Mouse (Mus musculus): ENCODE measurements around the gene Arhgdia.
"Not testable (repeated sequence)": the region's sequence is repeated elsewhere in the genome, so short reads cannot be mapped to it uniquely, and the experiment has no call there.

The Arhgdia gene

GRCm38 (mm10) chr11:120578024-120578693, 3.3 kb downstream of the Arhgdia start:
- peak; percentile 56 for DNase-seq

- DNase-seq, result peak; percentile 47
Measured at GRCm38 (mm10) chr11:120577211-120578023, 4.0 kb downstream of the Arhgdia start.

DNA sequence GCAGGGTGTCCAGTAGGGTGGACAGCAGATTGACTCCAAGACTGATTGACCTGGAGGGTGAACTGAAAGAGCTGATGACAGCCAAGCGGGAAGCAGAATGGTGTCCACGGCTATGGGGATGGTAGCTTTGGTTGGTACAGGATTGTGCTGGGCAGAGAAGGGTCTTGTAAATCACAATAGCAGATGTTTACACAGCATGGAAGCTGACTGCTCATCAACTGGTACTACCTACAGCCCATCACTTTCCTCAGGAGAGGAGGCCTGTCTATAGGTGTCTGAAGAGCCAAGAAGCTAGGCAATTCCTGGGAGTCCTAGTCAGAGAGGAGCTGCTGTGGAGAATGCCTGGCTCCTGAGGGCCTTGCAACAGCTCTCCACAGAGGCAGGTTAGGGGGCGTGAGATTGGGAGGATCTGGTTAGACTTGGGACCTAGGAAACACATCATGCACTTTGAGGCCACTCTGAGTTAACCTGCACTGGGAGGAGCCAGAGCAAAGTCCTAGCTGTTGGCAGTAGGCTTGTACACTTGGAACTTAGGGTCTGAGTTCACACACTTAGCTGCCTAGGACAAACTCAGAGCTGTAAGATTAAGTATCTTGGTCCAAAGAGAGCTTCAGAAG, 5.0 kb downstream of the Arhgdia start:
- DNase-seq, result no peak

GRCm38 (mm10) chr11:120575940-120576339, 5.5 kb downstream of the Arhgdia start:
- no peak for DNase-seq

GRCm38 (mm10) chr11:120575046-120575445, 6.4 kb downstream of the Arhgdia start:
- DNase-seq, result no peak

- DNase-seq, result no peak
Measured at GRCm38 (mm10) chr11:120574278-120574600, 7.2 kb downstream of the Arhgdia start.

DNA sequence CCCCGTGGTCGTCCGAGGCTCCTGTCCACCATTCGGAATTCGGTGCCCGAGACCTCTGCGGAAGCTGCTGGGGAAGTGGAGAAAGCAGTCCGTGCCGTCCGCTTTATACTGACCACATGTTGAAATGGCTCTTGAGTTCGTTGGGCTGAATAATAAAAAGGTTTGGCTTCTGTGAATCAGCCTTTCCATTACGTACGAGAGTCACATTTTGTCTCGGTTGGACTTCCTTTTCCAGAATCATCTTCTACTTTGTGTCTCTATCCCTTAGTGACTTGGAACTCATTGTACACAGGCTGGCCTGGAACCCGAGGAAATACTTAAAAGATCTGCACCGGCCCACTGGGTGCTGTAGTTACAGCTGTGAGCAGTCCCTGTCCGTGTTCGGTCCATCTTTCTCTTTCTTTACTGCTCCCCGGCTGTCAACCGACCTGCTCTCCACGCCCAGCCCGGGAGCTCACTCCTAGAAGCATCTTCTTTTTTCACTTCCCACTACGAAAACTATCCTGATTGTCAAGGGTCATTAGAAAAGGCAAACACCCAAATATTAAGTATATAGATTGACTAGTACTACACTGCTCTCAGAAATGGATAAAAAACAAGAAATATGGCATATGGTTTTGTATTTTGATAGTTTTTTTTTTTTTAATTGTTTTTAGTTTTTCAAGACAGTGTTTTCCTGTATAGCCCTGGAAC, 7.7 kb downstream of the Arhgdia start:
- no peak for DNase-seq

DNA sequence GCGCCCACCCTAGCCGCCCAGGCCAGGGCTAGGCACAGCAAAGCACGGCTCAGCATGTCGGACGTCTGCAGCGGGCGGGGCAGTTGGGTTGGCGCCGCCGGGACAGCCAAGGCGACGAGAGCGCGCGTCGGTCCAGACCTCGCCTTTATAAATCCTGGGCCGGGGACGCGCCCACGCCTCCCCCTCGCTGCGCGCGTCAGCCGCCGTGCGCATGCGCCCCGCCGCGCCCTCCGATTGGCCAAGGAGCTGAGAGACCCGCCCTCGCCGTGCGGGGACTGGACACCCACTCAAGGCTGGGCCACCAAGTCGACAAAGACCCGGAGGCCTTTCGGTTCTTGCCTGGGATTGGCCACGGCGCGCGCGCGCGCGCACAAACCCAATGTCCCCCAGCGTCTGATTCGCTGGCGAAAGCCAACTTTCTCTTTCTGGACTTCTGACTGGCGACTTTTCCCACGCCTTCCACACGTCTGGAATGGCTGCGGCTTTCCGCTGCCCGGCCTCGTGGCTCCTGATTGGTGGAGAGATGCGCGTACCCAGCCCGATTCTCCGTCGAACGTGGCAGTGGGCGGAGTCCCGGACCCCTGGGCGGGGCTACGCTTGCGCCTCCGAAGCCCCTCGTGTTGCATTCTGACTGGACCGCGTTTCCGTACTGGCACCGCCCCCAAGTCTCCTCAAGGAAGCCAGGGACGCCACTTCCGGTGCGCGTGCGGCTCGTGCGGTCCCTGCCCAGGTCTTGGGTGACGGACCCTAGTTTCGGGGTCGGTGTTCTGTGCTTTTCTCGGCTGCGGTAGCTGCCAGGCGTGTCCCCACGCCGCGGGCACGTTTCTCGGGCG, 8.5 kb downstream of the Arhgdia start, which contains the start of gene P4hb:
P4hb (minus strand) TSS at position 502 of the 833 bp plus-strand sequence.
- DNase-seq, result peak; percentile 100

DNA sequence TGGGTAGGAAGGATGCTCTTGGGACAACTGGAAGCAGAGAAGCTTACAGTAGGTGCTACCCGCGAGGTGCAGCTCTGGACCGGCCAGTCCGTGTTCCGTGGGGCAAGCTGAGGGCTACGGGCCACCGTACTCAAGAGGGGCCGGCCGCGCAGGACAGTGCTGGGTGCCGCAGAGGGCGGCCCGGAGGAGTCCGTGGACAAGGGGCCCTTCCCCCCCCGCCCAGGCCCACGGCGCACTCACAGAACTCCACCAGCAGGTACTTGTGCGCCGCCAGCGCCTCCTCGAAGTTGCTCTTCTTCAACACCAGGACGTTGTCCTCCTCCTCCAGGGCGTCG, 9.0 kb downstream of the Arhgdia start:
- DNase-seq, result no peak

DNA sequence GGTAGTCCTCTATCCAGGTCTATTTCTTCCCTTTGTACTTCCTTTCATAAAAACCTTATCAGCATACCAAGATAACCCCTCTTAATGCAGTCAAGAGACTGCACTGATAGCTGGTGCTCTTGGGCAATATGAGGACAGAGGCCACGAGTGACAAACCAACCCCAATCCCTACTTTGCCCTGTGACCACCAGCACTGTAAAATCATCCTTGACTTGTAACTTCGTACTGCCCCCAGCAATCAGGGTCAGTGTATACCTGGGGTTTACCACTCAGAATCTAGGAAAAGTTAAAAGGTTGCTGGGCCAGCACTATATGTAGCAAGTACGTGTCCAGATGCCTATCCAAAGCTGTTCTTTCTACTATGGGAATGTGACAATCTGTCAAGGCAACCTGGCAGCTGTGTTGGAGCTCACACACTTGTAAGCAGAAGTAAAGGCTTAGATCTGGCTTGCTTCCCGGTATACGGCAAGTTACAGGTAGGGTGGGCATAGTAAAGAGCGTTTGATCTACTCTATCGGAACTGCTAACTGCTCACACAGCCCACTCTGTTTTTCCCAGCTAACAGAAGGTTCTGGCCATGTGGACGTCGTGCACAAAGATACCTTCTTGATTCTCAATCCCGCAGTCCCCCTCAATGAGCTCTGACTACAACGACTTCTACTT, 9.5 kb downstream of the Arhgdia start:
- DNase-seq, result no peak

- no peak for DNase-seq
Measured at GRCm38 (mm10) chr11:120571122-120571521, 10.3 kb downstream of the Arhgdia start.

- no peak for DNase-seq
Measured at GRCm38 (mm10) chr11:120568324-120568723, 13.1 kb downstream of the Arhgdia start.

- no peak for DNase-seq
Measured at GRCm38 (mm10) chr11:120565114-120565513, 16.3 kb downstream of the Arhgdia start.

DNA sequence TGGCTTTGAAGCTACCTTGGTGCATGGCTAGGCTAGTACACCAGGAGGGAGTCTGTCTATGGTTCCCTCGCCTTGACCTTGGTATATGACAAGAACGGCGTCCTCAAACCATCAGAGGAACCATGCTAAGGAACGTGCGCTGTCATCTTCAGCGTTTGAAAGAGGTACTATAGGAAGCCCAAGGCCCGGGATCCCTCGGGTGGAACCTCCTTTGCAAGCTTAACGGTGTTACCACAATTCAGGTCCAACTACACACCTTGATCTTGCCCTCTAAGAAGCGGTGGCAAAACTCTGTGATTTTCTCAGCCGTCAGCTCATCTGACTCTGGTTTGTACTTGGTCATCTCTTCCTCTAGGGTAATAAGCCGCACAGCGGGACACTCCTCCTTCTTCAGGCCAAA, 18.5 kb downstream of the Arhgdia start:
- DNase-seq, result no peak

DNA sequence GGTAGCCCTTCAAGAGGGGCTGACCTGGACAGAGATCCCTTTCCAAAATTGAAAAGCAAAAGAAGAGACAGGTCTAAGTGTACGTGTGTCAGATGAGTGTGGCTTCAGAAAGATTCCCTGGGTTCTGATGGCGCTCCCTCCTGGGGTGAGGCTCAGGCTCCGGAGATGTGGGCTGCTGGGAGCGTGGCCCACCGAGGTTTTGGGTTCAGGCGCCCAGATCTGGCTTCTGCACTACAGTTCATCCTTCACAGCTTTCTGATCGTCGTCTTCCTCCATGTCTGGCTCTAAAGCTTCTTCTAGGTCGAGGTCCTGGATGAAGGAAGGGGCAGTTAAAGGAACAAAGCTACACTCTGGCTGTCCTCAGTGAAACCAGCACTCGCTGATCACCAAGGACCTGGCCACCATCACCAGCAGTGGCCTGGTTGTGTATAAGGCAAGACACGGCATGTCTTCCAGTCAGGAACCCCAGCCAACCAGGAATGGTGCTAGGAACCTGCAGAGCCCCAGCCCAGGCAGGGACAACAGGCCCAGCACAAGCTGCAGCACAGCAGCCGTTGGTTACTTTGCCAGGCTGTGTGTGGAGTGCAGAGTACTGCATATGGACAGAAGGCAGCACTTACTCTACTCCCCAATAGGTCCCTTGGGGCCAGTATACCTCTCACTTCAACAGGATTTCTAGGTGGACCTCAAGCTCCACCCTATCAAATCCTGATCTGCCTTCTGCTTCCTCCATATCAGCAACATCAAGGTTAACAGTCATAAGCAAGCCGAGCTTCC, 20.3 kb downstream of the Arhgdia start:
- no peak for DNase-seq

GRCm38 (mm10) chr11:120558843-120559242, 22.6 kb downstream of the Arhgdia start:
- not testable (repeated sequence) for DNase-seq

GRCm38 (mm10) chr11:120555260-120555659, 26.2 kb downstream of the Arhgdia start:
- DNase-seq, result no peak

DNA sequence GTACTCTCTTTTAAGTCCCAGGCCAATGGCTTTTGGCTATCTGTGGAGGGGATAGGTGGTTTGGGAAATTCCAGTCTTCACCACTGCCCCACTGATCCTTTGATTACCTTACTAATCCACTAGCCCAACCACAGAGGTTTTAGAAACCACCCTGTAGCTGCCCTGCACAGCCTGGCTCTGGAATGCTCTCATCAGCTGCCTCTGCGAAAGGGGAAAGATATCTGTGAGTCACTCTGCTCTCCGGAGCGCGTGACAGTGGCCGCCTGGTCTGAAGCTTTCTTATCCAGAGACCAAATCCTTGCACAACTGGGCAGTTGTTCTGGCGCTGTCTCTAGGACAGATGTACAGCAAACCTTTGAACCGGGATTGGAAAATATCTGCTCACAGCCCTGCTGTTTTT, 26.6 kb downstream of the Arhgdia start:
- DNase-seq, result no peak

DNA sequence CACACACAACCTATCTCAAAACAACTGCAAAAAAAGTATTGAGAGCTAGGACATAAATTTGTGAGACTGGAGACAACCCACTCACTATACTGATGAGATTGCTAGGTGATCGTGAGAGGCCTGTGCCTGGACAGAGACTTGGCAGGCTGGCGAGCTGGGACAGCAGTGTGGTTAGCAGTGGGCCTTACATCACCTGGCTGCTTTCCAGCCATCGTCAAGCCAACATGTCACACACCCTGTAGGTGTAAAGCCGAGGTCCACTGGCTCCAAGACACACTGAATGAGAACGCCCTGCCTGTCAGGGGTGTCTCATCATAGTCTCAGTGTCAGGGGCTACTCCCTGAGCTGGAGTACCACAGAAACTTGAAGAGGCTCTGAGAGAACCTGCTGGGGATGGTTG, 28.7 kb downstream of the Arhgdia start:
- DNase-seq, result no peak

- DNase-seq, result no peak
Measured at GRCm38 (mm10) chr11:120550810-120551440, 30.5 kb downstream of the Arhgdia start, which contains the start of gene Ppp1r27. Gene Ppp1r27 (minus strand): TSS chr11:120551132.
